Mouse (Mus musculus): ENCODE measurements around the gene Sct.

- TF ChIP-seq CHD2 (IDR thresholded peaks at IDR 0.05; ENCODE audit: low read depth, low read length) (no peak), HCFC1 (IDR thresholded peaks at IDR 0.05; ENCODE audit: borderline replicate concordance, insufficient read depth, low read length) (no peak), ZNF384 (IDR thresholded peaks at IDR 0.05; ENCODE audit: low read depth, low read length) (no peak)
These were observed 9.7 kb downstream of the Sct start for GRCm38 (mm10) chr7:141269273-141269545.
